Mouse (Mus musculus) erythroblast, adult 5-6 weeks (primary cell): ENCODE data around the gene Htr1b. TPM values are rescaled to one million over a fixed set of nuclear protein-coding genes. Genes with fewer than 3 reads are reported as not detected.

Experiments used
- ATAC-seq: replicated peaks from 2 replicates; pipeline ENCODE4 v1.8.0; 2016; ENCODE audit warnings: moderate number of reproducible peaks, mild to moderate bottlenecking, moderate TSS enrichment, inconsistent platforms; ENCODE audit not compliant: poor library complexity, low FRiP score, severe bottlenecking
- total RNA-seq, 2 experiments: library from RNA; stranded (forward) in 1 of 2; stranded (reverse) in 1 of 2; fragments of 150-400 nt in 1 of 2; fragments of 200-764, 138-1000 nt in 1 of 2; gene quantifications; 2 replicates each; pipeline versions ENCODE4 v1.2.3 to v1.2.4; 2015 to 2017; ENCODE audit warnings: low replicate concordance in 2 of 2

Gene Htr1b
- total RNA-seq (2015; ENCODE audit: low replicate concordance) = not detected in 2 replicates
- total RNA-seq (2017; ENCODE audit: low replicate concordance) = 0.43 TPM in 1 of 2 replicates, not detected in the other

DNA sequence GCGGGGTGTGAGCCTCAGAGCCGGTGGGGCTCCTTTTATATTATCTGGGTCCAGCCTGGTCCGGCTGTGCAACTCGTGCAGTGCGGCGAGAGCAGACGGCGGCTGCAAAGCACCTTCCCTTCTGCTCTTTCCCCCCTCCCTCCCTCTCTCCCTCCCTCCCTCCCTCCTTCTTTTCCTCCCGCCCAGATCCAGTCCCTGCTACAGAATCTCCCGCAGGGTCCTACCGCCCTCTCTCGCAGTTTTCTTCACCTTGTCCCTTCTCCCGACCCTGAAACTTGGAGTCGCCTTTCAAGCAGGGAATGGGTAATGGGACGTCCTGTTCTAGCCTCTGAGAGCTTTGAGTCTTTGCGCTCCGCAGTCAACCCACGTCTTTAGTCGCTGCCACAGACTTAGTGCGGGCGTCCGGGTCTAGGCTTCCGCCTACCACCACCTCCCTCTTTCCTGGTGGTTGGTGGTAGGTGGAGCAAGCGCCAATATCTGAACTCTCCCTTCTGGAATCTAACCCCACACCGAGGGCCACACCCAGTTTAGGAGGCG is at the start of gene Htr1b:
TSS of gene Htr1b (minus strand) at position 392 of the 537 bp plus-strand sequence.
- no peak for ATAC-seq

DNA sequence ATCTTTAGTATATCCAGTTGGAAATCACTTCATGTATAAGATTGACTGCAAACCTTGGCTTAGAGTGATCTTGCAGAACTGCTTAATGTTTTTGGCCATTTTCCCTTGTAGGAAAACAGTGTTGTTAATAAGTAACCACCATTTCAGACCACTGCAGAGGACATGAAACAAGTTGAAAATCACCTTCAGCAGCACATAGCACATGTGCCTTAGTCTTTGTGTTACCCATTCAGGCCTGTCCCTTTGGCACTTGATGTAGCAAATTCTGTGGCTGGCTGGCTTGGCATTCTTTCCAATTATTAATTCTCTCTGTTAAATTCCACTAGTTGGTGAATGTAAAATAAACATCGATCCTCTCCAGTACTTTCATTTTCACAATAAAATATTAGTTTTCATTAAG is 43.1 kb upstream of the Htr1b start:
- no peak for ATAC-seq

DNA sequence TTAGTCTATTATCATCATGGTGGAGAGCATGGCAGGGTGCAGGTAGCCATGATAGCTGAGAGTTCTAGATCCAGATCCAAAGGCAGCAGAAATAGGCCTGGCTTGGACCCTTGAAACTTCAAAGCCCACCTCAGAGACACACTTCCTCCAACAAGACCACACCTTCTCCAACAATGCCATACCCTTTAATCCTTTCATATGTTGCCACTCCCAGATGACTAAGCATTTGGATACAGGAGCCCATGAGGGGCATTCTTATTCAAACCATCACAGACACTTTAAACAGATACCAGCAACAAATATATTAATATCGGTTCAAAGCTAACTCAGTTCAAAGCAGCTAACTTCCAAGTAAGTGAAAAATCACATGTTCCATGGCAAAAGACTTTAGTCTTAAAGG is 3.9 kb upstream of the Htr1b start:
- ATAC-seq = no peak

DNA sequence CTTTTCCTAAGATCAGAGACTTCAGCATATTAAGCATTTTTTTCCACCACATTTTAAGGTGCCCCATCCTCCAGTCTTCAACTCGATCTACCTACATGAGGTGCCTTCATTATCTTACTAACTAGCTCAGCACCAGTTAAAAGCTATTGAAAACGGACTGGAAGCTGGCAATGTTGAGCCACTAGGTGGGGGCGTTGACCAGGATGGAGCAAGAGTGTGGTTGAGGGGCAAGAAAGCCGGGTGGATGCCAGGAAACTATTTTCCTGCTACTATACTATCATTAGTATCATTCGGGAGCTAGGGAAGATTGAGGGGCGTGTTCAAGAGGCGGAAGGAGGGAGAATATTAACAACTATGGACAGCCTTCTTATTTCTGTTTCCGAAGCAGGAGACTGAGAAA is 1.5 kb upstream of the Htr1b start:
- ATAC-seq = no peak

DNA sequence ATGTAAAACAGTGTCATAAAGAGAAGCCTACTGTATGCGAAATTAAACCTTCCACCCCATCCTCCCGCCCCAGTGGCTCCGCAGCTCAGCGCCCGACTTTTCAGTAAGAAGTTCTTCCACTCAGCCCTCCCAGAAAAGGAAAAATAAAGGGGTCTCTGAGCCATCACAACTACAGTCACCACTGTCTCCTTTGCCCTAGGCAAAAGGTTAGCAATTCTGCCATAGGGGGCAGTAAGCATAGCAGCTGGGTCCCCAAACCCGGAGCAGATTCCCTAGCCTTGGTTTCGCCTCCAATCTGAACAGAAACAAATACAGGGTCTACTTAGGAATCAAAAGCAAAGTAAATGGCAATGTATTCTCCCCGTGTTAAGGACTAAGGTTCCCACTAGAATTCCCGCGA is 535 bp upstream of the Htr1b start:
- no peak for ATAC-seq

DNA sequence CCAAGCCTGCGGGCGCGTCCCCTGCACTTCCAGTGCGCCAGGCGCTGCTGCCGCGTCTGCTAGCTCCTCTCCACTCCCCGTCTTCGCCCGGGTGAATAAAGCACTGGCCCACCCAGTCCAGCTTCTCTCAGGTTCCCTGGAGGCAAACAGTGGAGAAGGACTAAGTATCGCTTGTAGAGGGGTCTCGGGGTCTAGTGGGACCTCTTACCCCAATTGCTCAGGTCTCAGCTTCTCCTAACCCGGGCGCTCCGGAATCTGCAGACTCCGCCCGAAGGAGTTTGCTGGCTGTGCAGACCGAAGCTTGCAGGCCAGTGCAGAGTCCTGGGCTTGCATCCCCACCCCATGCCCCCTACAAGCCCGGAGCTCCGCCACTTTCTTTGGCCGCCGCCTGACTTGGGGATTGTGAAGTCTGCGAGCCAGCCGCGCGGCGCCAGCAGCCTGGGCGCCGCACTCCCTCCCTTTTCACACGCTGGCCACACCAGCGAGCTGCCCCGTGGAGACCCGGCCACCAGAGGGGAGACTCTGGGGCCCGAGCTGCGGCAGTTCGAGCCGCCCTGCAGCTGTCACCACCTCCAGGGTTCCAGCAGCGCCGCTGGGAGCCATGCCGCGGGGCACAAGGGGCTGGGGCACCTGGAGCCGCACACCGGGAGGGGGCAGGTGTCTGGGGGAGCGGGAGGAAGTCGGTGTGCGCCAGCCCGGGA is 742 bp downstream of the Htr1b start:
- ATAC-seq = no peak

DNA sequence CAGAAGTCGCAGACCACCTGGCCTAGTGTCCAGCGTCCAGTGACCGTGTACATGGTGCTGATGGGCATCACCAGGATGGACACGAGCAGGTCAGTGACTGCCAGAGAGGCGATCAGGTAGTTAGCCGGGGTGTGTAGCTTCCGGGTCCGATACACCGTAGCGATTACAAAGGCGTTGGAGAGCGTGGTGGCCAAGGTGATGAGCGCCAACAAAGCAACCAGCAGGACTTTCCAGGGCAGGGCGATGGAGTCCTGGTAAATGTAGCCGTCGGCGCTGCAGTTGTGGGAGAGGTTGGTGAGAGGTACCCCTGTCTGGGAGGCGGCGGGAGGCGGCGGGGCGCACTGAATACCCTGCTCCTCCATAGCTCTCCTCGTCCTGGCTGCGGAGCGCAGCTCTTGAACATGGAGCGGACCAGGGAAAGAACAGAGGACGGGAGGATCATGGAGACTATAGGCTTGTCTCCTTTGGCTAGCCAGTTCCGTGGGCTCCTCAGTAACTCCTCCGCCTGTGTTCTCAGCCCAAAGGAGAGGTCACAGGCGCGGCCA is 1.4 kb downstream of the Htr1b start:
- no peak for ATAC-seq

DNA sequence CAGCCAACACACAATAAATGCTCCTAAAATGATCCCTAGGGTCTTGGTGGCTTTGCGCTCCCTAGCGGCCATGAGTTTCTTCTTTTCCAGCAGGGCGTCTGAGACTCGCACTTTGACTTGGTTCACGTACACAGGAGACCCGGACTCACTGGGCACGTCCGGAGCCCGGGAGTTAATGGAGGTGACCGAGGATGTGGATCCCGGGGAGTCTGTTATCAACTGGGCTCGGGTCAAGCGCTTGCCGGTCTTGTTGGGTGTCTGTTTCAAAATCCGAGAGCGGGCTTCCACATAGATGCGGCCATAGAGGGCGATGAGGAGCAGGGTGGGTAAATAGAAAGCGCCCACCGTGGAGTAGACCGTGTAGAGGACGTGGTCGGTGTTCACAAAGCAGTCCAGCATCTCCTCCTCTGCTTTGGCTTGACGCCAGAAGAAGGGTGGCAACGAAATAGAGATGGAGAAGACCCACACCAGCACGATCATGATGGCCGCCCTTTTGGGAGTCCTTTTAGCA is 2.0 kb downstream of the Htr1b start:
- ATAC-seq = no peak

DNA sequence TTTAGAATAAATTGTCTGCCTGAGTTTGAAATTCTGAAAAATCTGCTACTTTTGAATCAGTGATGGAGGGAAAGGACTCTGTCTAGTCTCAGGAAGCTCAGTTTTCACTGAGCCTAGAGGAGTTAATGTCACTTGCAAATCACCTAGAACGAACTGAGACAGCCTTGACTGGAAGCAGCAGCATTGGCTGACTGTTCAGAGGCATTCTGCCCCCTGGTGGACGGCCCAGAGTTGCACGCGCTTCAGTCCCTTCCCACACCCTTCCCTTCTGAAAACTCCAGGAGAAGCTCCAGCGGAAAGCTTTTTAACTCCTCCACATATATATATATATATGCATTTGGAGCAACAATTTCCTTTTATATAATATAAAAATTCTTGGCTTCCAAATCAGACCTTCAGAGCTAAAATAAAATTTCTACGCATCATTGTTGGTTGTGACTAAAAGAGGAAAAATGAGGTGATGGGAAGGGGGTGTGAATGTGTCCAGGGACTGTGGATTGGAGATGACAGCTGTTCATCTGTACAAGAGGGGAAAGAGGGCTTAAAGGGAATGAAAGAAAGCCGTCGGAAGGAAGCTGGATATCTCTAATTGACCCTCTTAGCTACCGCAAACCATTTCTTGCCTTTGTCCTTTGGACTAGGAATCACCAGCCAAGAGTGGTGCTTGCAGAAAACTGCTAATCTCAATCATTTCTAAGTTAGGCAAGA is 6.6 kb downstream of the Htr1b start:
- peak; percentile 57; the same call in 1 of the 2 replicates for ATAC-seq

DNA sequence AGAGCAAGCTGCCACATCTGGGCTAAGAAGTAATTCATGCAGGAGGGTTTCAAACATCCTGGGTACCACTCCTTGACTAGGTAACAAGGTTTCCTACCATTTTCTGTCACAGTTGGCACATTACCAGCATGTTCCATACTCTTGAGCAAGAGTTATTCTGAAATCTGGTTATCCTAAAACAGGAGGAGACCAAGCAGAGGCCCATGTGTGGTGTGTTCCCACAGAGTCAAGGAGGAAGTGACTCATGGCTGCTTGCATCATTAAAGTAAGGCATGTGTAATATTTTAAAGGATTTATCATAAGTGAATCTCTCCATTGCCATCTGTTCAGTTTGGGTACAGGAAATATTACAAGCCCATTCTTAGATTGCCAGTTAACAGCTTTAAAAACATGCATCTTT is 7.7 kb downstream of the Htr1b start:
- ATAC-seq = no peak

DNA sequence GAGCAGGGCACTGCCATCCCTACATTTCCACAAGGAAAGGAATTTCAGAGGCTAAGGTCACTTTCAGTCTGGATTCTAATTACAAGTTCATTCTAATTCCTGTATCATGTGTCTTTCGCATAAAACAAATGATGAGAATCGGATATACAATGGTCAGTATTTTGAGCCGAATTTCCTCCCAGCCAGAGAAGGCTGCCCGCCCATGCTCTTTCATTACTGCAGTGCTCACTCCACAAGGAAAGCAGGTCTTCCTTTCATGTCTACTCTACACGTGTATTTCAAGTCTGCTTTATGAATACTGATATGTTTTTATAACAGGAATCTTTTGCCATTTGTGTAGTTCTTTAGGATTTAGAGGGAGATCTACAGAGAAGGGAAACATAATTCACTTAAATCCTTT is 10.8 kb downstream of the Htr1b start:
- ATAC-seq = no peak

DNA sequence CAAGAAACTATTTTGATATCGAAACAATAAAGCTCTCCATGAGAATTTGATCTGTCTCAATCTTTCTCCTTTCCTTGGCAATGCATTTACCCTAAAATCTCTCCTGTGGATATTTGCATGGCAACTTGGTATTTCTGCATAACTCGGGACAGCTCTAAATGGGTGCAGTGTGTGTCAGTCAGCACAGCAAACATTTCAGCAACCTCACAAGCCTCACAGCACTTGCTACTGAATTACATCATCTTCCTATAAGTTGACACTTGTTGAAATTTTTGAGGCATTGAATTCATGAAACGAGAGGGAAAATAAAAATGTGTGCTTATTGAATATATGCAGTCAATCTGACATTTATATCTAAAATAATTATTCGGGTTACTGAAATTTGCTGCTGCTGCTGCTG is 22.6 kb downstream of the Htr1b start:
- no peak for ATAC-seq

Other genes starting within 250 kb of the Htr1b start
- 1.3 TPM in 1 of 2 replicates, not detected in the other for gene Mei4, start 229.8 kb upstream of the Htr1b start, total RNA-seq (2015; ENCODE audit: low replicate concordance)
- gene Mei4, start 229.8 kb upstream of the Htr1b start, total RNA-seq (2017; ENCODE audit: low replicate concordance) = 0.28 and 2.2 TPM in 2 replicates